Mouse (Mus musculus) liver, adult 2 months (tissue): ENCODE data around the gene Fam213a.

Source experiments
- CTCF ChIP-seq: fragments of 200-500 bp; IDR thresholded peaks from 2 replicates; pipeline ENCODE4 v1.5.1; 2011; ENCODE audit warnings: low read depth, low read length, control low read depth
- POLR2A ChIP-seq: fragments of 200-500 bp; IDR thresholded peaks from 2 replicates; pipeline ENCODE4 v1.6.1; 2011; ENCODE audit warnings: low read length, control low read depth; ENCODE audit not compliant: insufficient read depth; ENCODE audit errors: extremely low read depth

GRCm38 (mm10) chr14:40985635-40986034 is 28.0 kb downstream of the Fam213a start:
- TF ChIP-seq POLR2A = no peak
- TF ChIP-seq CTCF = no peak
